Mouse (Mus musculus) right cerebral cortex, postnatal 10 days (tissue): ENCODE data around the gene Gtpbp6.
"Not testable (repeated sequence)": the region's sequence is repeated elsewhere in the genome, so short reads cannot be mapped to it uniquely, and the experiment has no call there.

Source experiments
- DNase-seq, 2 experiments: peaks; one replicate each; pipeline ENCODE4 v3.0.0; 2021; ENCODE audit warnings: low spot score in 2 of 2

Gtpbp6 gene

DNA sequence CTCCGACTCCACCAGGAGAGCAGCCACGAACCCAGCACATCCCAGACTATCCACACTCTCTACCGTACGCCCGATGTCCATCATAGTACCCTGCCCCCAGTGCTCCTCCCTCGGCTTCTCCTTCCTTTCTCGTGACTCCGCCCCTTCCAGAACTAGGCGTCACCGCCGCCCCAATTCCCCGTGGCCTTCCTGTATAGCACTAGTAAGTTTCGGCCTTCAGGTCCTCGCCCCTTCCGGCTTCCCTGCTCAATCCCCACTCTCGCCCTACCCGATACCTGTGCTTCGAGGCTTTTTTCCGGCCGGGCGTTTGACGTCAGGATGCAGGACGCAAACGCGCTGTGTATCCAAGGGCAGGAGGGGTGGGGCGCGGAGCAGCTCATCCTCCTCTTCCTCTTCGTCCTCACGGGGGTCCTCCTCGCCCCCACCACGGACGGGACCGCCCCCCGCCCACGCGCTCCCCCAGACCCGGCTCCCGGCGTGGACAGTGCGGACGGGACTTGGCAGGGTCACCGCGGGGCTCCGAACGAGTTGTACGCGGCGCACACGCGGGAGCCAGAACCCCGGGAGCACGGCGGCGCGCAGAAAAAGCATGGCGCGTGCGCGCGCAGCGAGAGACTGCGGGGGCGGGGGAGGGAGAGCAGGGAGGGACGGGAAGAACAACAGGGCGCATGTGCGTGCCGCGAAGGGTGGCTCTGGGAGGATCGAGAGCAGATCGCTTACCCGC, at the start of gene Gtpbp6:
TSS of gene Gtpbp6 (minus strand) at position 617 of the 724 bp plus-strand sequence.
- peak; percentile 98 for DNase-seq

DNA sequence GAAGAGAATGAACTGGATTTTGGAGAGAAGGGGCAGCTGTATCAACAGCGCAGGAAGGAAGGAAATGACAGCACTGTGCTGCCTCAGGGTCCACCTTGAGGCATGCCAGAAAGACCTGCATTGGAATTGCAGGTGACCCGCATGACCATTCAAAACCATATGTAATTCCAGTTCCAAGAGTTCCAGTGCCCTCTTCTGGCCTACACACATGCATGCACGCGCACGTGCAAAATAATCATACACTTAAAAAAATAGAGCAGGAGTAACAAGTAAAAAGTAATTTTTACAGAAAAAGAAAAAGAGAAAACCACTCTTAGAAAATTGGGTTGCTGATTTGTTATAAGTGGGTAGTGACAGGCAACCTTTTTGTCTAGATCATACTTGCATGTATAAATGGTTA, 35.0 kb upstream of the Gtpbp6 start:
- DNase-seq = no peak

DNA sequence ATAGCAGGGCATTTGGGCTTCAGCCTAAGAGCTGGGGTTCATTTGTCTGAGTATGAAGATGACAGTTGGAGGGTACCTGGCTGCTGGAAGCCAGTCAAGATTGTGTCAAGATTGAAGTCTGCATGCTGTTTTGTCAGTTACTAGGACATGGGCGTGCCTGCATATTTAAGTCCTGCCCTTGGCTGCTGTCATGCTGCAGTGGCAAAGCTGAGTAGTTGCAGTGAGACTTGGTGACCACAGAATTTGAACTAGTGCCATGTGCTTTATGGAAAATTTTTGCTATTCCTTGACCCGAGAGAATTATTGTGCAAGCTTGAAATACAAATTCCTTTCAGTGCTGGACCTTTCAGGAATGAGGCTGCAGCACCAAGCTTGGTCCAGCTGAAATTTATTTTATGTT, 34.3 kb upstream of the Gtpbp6 start:
- no peak for DNase-seq

DNA sequence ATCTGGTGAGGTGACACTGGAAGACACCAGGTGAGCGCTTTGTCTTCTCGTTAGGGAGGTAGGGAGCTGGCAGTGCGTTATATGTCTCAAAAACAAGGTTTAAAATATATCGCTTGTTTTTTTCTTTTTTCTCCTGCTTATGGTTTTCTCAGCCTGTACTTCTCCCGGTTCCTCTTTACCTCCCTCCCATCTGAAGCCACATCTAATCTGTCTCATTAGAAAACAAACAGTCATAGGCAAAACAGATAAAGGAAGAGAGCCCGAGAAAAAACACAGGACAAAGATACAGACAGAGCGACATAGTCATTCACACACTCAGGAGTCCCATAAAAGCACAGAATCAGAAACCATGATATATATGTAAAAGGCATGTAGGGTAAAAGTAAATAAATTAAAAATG, 32.4 kb upstream of the Gtpbp6 start:
- DNase-seq = no peak

DNA sequence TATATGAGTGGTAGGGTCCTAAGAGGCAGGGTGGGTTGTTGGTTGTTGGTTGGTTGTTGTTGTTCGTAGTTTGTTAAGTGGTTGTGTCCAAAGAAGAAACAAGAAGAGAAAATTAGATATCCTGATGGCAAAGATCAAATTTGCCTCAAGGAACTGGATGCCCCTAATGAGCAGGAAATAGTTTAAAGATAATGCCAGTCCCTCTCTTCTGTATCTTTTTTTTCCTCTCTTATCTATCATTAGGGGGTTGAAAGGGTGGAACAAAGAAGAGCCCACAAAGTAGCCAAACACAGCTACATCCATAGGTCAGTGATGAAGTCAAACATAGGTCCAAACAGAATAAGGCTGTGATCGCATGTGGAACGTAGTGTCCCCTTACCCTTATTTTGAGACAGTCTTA, 31.3 kb upstream of the Gtpbp6 start:
- no peak for DNase-seq

DNA sequence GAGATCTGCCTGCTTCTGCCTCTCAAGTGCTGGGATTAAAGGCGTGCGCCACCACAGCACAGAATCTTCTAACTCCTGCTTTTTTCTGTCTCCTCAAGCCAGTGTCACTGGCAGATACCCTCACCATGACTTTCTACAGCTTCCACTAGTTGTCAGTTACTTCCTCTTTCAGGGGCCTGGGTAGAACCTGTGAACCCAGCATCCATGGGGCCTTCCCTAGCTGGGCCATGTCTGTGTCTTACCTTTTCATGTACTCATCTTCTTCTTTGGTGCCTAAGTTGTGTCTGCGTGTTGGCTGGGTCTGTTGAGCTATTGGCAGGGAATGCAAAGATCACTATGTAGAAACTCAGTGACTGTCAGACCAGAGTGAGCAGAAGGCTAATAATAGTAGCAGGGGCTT, 29.8 kb upstream of the Gtpbp6 start:
- no peak for DNase-seq

DNA sequence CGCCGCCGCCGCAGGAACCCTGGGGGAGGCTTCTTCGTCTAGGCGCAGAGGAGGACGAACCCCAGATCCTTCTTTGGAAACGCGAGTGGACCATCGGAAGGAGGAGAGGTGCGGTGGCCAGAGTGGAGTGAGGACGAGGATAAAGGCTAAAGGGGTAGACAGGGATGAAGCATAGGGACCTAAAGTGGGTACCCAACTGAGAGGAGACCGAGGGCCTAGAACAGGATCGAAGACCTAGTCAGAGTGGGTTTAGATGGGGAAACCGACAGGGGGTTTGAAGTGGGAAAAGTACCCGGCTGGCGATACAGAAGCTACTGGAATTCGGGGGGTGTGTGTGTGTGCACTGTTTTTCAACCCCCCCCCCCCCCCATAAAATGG, 28.1 kb upstream of the Gtpbp6 start:
- no peak for DNase-seq

DNA sequence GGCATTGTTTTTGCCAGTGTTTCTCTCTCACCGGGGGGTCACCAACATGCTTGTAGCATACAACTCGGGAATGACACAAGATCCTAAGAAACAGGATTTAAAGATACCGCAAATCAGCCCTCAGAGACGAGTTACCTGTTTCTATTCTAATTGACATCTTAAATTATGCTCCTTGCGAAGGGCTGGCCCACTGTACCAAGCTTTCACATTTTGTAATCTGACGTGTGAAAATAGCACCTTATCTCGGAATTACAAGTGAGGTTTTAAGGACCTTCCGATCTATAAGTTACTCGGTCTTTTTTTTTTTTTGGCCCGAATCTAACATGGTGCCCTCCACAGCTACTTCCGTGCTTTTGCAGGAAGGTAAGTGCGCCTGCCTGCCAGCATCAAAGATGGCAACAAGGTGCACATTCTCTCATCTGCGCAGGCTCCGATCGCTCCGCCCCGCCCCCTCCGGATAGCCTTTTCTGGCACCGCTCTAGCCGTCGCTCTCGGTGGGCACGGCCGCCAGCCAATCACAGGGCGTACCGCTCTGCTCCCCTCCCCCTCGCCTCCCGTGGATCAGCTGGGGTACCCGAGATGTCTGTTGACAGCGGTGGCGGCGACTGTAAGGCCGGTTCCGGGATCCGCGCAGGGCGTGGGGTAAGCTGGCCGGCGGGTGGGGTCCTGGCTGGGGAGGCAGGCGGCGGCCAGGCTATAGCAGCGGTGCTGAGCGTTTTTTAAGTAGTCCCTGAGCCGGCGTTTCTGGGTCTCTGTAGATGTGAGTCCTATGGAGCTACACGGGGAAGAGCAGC, 27.5 kb upstream of the Gtpbp6 start, which contains the start of gene Chfr:
TSS of gene Chfr (plus strand) at position 550 of the 794 bp plus-strand sequence.
- DNase-seq = peak; percentile 100

DNA sequence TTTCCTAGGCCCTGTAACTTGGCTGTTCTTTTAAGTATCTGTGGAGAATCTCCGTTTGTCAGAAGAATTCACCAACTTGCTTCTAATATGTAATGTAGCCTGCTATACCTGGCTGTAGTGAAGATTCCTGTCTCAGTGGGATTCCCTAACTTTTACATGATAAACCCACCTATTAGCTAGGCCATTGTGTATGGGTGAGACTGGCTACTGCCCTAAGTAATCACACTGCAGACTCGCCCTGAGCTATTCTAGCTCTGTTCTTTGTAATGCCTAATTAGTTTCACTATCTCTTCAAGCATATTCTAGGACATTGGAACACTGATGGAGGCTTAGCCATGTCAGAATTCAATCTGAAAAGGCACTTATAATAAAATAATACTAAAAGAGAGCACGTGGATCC, 14.4 kb upstream of the Gtpbp6 start:
- not testable (repeated sequence) for DNase-seq

DNA sequence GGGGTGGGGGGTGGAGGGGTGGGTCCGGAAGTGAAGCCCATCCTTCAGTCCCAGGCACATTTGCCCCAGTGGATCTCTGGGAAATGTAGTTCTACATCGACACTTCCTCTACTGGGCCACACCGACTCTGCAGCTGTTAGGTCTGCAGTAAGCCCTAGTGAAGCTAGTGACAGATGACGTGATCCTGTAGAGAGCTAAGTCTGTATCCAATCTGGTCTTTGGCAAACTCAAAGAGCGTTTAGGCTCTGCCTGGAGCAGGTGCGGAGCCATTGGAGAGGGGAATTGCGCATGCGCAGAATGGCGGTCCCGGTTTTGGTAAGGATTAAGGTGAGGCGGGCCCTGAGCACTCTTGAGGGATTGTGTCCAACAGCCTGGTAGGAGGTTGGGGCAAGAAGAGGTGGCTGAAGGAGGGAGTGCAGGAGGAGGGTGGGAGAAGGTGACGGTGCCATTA, 2.0 kb upstream of the Gtpbp6 start, which contains the start of gene Zfp605:
TSS of gene Zfp605 (plus strand) at position 102 of the 451 bp plus-strand sequence.
- peak; percentile 93 to 95 for DNase-seq

DNA sequence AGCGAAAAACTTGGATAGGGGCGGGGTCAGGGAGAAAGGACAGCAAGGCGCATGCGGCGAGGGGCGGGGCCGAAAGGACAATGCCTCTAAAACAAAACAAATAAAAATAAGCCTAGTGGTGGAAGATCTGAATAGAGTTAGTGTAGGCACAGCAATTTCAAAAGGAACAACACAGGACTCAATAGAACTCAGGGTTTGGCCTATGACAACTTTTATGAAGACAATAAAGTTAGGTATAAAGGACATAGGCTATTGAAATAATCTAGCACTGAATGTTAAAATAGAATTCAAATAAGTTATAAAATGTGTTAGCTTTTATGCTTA, 270 bp upstream of the Gtpbp6 start:
- DNase-seq = no peak

DNA sequence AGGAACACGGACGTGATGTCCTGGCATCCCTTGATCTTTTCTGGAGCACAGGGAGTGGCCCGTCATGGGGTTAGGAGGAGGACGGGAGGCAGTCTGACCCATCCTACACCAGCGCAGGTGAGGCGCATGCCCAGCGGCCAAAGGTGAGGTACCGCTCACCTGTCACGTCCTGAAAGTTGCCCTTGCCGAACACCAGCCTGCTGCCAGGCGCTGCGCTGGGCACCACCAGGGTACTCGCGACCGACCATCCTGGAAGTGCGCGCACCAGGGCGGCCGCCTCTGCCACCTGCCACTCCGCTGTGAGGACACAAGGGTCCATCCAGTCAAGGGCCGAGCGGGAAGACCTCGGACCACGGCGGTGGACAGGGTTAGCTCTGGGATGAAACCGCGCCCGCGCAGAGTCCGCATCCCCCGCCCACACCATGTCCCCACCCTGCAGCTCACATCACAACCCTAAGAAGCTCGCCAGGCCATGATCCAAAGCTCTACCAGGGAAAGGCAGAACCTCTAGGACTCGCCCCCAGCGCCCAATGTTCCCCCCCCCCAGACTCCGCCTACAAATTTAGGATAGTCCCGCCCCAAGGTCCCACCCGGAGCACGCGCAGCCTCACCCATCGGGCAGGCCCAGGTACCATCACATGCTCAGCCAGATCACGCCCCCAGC, 964 bp downstream of the Gtpbp6 start:
- DNase-seq = peak; percentile 68 to 79

DNA sequence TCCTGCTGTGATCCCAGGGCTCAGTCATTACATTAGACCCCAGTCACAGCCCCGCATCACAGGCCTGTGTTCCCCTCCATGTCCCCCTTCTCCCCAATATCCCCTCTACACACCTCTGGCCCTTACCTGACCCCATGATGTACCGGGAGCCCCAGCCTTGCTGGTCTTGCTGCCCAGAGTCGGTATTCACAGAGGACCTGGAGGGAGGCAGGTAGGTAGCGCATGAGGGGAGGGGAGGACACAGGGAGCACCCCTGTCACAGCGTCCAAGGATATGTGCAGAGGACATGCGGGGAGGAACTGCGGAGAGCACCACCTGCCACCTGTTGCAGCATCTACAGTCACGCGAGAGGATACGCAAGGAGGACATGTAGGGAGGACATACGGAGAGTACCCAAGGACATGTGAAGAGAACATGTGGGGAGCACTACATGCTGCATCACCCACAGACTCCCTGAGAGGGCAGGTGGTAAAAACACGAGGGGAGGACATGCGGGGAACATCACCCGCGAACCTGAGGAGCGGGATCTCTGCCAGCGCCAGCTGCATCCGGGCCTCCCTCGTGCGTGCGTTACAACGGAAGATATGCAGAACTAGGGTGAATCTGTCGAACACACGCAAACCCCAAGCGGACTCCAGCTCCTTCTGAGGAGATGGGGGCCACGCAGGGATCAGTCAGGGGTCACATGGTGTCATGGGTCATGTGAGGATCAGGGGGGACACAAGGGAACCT, 1.7 kb downstream of the Gtpbp6 start:
- DNase-seq = peak; percentile 52 to 74

DNA sequence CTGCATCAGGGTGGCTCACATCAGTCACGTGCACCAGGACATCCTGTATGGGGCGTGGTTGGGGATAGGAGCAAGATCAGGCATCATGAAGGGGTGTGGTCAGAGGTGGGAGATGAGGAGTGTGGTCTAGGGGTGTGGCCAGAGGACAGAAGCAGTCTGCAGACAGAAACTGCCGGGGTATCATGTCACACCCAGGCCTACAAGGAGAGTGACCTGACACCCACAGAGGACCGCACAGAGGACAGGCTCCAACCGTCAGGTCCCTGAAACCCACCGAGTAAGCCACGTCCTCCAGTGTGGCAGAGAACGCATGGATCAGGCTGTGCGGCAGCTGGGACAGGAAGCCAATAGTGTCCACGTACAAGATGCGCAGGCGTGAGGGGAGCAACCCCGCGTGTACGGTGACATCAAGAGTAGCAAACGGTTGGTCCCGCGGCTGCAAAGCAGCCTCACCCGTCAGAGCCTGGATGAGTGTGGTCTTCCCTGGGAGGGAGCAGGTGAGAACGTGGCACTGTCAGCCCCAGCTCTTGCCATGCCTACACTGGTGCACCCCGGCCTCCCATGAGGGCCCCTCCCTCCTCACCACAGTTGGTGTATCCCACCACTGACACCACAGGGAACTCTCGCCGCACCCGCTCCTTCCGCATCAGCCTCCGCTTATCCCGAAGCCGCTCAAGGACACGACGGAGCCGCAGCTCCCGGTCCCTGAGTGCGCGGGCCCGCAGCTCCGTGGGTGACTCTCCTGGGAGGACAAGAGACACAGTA, 3.2 kb downstream of the Gtpbp6 start:
- DNase-seq = peak; percentile 36 to 54

DNA sequence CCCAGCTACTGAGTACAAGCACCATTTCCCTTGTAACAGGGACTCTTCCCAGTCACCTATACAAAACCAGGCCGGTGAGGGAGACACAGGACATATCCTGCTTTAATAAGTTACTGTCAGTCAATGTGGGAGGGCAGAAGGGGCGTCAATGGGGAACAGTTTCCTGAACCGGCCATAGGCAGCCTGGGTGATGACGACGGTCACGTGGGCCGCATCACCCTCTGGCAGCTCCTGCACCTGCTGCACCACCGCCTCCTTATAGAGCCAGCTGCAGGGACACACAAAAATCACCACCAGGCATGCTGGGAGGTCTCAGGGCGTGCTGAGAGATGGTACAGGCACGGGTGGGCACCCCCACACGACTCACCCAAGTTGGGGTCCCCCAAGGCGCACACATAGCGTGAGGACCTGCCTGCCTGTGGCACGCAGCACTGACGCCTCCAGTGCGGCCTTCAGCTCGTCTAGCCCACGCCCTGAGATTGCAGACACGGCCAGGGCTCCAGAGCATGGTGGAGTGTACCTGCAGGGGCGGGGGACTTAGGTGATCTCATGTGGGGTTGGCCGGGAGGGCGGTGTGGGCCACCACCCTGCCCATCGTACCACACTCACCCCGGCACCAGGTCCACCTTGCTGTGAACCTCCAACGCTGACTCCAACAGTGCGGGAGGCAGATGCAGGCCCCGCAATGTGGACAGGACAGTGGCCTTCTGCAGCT, 3.9 kb downstream of the Gtpbp6 start:
- DNase-seq = peak; percentile 44 to 53

DNA sequence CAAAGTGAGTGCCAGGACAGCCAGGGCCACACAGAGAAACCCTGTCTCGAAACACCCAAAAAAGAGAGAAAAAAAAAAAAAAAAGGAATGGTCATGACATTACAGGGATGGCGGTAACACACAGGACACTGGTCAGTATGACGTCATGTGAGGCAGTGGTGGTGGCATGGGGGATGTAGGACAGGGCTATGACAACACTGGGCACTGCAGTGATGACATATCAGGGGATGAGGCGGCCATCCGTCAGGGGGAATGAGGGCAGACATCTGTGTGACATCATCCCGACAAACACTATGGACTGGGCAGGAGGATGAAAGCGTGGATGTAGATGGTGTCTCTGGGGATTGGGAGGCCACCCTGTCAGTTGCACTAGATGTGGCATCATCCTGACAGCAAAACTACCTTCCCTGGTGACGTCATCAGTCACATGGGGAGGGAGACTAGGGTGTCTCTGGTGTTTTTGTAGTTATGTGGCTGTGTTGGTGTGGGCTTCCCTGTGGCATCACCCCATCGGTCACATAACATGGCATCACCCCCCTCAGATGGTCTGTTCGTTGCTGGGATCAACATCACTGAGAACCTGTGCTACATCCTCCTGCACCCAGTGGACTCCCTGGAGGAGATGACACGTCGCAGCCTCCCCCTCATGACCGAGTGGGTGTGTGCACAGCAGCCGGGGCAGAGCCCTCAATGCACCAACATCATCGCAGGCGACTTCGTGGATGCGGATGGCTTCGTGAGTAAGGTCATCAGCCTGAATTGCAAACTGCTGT, 5.0 kb downstream of the Gtpbp6 start:
- peak; percentile 36 to 54 for DNase-seq

DNA sequence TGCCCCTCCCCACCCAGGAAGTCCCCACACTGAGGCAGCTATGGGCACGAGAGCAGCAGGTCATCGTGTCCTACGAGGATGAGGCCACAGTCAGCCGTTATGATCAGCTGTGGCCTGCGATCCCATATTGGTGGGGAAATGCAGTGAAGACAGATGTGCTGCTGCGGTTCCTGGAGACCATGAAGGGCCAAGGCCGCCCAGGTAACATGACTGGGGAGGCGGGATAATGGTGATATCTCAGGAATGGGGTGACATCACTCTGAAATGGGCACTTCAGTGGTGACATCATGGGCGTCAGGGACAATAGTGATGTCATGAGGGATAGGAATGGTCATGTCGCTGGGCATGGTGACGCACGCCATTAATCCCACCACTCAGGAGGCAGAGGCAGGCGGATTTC, 5.6 kb downstream of the Gtpbp6 start:
- DNase-seq = peak; percentile 44 to 49

DNA sequence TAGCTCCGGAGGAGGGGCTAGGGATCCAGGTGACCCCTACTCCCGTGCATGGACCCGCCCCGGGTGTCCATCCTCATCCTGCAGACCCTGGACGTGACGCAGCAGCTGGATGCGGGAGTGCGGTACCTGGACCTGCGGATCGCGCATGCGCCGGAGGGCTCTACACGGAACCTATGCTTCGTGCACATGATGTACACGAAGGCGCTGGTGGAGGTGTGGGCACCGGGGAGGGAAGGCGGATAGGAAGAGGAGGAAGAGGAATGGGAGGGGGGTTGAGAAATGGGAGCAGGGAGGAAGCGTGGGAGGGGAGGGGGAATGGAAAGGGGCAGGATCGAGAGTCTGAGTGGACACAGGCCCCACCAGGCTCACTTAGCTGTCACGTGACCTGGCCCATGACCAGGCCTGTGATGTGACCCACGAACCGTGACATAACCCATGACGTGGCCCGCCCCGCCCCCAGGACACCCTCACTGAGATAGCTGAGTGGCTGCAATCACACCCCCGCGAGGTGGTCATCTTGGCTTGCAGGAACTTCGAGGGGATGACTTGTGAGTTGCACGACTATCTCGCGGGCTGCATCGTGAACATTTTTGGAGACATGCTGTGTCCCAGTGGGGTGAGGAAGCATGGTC, 6.2 kb downstream of the Gtpbp6 start:
- peak; percentile 87 to 89 for DNase-seq
